Mouse (Mus musculus): ENCODE results near the gene Acad10. TPM values are rescaled to one million over a fixed set of nuclear protein-coding genes. Genes with fewer than 3 reads are reported as not detected.

Gene Acad10
- polyA plus RNA-seq, 1 experiment from 2014 or later, result 1.5 TPM

GRCm38 (mm10) chr5:121593451-121594401 is 66.6 kb downstream of the Acad10 start, which contains the start of gene Aldh2:
Aldh2 (minus strand) TSS chr5:121593824.
- peak within 1 kb of the TSS; percentile 95 for H3K4me2 ChIP-seq (ENCODE audit: low read length)
- H3K4me3 ChIP-seq (replicated peaks; ENCODE audit: low read length), result peak within 1 kb of the TSS; percentile 58
- no peaks in the 10 kb centered on the region for H3K9me3 ChIP-seq (ENCODE audit: control insufficient read depth, low read length)
- 2% methylated on average over 47 of the region's 47 CpGs for WGBS
- ATAC-seq, result peak; percentile 84
- no peaks in the 10 kb centered on the region for H3K36me3 ChIP-seq (ENCODE audit: control insufficient read depth, insufficient read depth)
- H3K9ac ChIP-seq (replicated peaks; ENCODE audit: low read depth, low read length), result peak within 1 kb of the TSS; percentile 63
- peak within 1 kb of the TSS; percentile 43 for H3K27ac ChIP-seq (ENCODE audit: low read length)
- H3K4me1 ChIP-seq (replicated peaks; ENCODE audit: control insufficient read depth, insufficient read depth, low read length), result peaks cover 16% of the 10 kb centered on the region
- no peaks in the 10 kb centered on the region for H3K27me3 ChIP-seq (replicated peaks; ENCODE audit: control insufficient read depth, insufficient read depth, low read length)

- WGBS, result 3% methylated on average over 33 of the region's 33 CpGs
- ATAC-seq, result peak; percentile 64
- no peak overlapping the region; the same call in 1 of the 2 replicates for H3K27ac ChIP-seq (ENCODE audit: low read length)
These were observed 67.4 kb downstream of the Acad10 start for GRCm38 (mm10) chr5:121592816-121593407.

GRCm38 (mm10) chr5:121592064-121592815 is 68.1 kb downstream of the Acad10 start:
- Histone ChIP-seq H3K27ac (ENCODE audit: low read length) (no peak overlapping the region), H3K9ac (replicated peaks; ENCODE audit: low read depth, low read length) (no peak overlapping the region), H3K36me3 (ENCODE audit: control insufficient read depth, insufficient read depth) (no peaks in the 10 kb centered on the region), H3K27me3 (replicated peaks; ENCODE audit: control insufficient read depth, insufficient read depth, low read length) (no peaks in the 10 kb centered on the region), H3K4me2 (ENCODE audit: low read length) (peak overlapping the region; percentile 95), H3K4me1 (replicated peaks; ENCODE audit: control insufficient read depth, insufficient read depth, low read length) (peaks cover 16% of the 10 kb centered on the region), H3K4me3 (replicated peaks; ENCODE audit: low read length) (no peak overlapping the region), H3K9me3 (ENCODE audit: control insufficient read depth, low read length) (no peaks in the 10 kb centered on the region)
- ATAC-seq, result no peak
- WGBS, result 66% methylated on average over 11 of the region's 11 CpGs

More at GRCm38 (mm10) chr5:121592816-121593407, 67.4 kb downstream of the Acad10 start:
- Histone ChIP-seq H3K36me3 (ENCODE audit: control insufficient read depth, insufficient read depth) (no peaks in the 10 kb centered on the region), H3K27me3 (replicated peaks; ENCODE audit: control insufficient read depth, insufficient read depth, low read length) (no peaks in the 10 kb centered on the region), H3K4me3 (replicated peaks; ENCODE audit: low read length) (peak overlapping the region; percentile 58), H3K9me3 (ENCODE audit: control insufficient read depth, low read length) (no peaks in the 10 kb centered on the region), H3K9ac (replicated peaks; ENCODE audit: low read depth, low read length) (peak overlapping the region; percentile 63), H3K4me1 (replicated peaks; ENCODE audit: control insufficient read depth, insufficient read depth, low read length) (peaks cover 16% of the 10 kb centered on the region), H3K4me2 (ENCODE audit: low read length) (peak overlapping the region; percentile 95)

- Histone ChIP-seq H3K36me3 (ENCODE audit: control insufficient read depth, insufficient read depth) (no peaks in the 10 kb centered on the region), H3K27me3 (replicated peaks; ENCODE audit: control insufficient read depth, insufficient read depth, low read length) (no peaks in the 10 kb centered on the region), H3K9ac (replicated peaks; ENCODE audit: low read depth, low read length) (no peak overlapping the region), H3K4me3 (replicated peaks; ENCODE audit: low read length) (no peak overlapping the region), H3K4me2 (ENCODE audit: low read length) (no peak overlapping the region), H3K9me3 (ENCODE audit: control insufficient read depth, low read length) (no peaks in the 10 kb centered on the region), H3K4me1 (replicated peaks; ENCODE audit: control insufficient read depth, insufficient read depth, low read length) (peaks cover 16% of the 10 kb centered on the region), H3K27ac (ENCODE audit: low read length) (no peak overlapping the region)
- ATAC-seq, result no peak
- WGBS, result 75% methylated on average over 11 of the region's 11 CpGs
These were observed 68.8 kb downstream of the Acad10 start for GRCm38 (mm10) chr5:121591417-121592063.

GRCm38 (mm10) chr5:121589928-121590327 is 70.4 kb downstream of the Acad10 start:
- Histone ChIP-seq H3K27ac (ENCODE audit: low read length) (no peak overlapping the region), H3K9ac (replicated peaks; ENCODE audit: low read depth, low read length) (no peak overlapping the region), H3K4me3 (replicated peaks; ENCODE audit: low read length) (no peak overlapping the region), H3K4me1 (replicated peaks; ENCODE audit: control insufficient read depth, insufficient read depth, low read length) (peaks cover 16% of the 10 kb centered on the region), H3K4me2 (ENCODE audit: low read length) (no peak overlapping the region), H3K36me3 (ENCODE audit: control insufficient read depth, insufficient read depth) (no peaks in the 10 kb centered on the region), H3K27me3 (replicated peaks; ENCODE audit: control insufficient read depth, insufficient read depth, low read length) (no peaks in the 10 kb centered on the region), H3K9me3 (ENCODE audit: control insufficient read depth, low read length) (no peaks in the 10 kb centered on the region)
- ATAC-seq, result no peak
- WGBS, result 92% methylated on average over 6 of the region's 6 CpGs

GRCm38 (mm10) chr5:121586400-121587039 is 73.8 kb downstream of the Acad10 start:
- Histone ChIP-seq H3K36me3 (ENCODE audit: control insufficient read depth, insufficient read depth) (no peaks in the 10 kb centered on the region), H3K27me3 (replicated peaks; ENCODE audit: control insufficient read depth, insufficient read depth, low read length) (no peaks in the 10 kb centered on the region), H3K4me2 (ENCODE audit: low read length) (no peak overlapping the region), H3K4me1 (replicated peaks; ENCODE audit: control insufficient read depth, insufficient read depth, low read length) (no peaks in the 10 kb centered on the region), H3K9ac (replicated peaks; ENCODE audit: low read depth, low read length) (no peak overlapping the region), H3K27ac (ENCODE audit: low read length) (no peak overlapping the region), H3K4me3 (replicated peaks; ENCODE audit: low read length) (no peak overlapping the region), H3K9me3 (ENCODE audit: control insufficient read depth, low read length) (no peaks in the 10 kb centered on the region)
- no peak for ATAC-seq
- 77% methylated on average over 6 of the region's 6 CpGs for WGBS

GRCm38 (mm10) chr5:121585699-121586098 is 74.6 kb downstream of the Acad10 start:
- no peak for ATAC-seq
- Histone ChIP-seq H3K4me2 (ENCODE audit: low read length) (no peak overlapping the region), H3K4me1 (replicated peaks; ENCODE audit: control insufficient read depth, insufficient read depth, low read length) (no peaks in the 10 kb centered on the region), H3K4me3 (replicated peaks; ENCODE audit: low read length) (no peak overlapping the region), H3K9me3 (ENCODE audit: control insufficient read depth, low read length) (no peaks in the 10 kb centered on the region), H3K9ac (replicated peaks; ENCODE audit: low read depth, low read length) (no peak overlapping the region), H3K27me3 (replicated peaks; ENCODE audit: control insufficient read depth, insufficient read depth, low read length) (no peaks in the 10 kb centered on the region), H3K27ac (ENCODE audit: low read length) (no peak overlapping the region), H3K36me3 (ENCODE audit: control insufficient read depth, insufficient read depth) (no peaks in the 10 kb centered on the region)
- WGBS, result 82% methylated on average over 5 of the region's 5 CpGs

DNA sequence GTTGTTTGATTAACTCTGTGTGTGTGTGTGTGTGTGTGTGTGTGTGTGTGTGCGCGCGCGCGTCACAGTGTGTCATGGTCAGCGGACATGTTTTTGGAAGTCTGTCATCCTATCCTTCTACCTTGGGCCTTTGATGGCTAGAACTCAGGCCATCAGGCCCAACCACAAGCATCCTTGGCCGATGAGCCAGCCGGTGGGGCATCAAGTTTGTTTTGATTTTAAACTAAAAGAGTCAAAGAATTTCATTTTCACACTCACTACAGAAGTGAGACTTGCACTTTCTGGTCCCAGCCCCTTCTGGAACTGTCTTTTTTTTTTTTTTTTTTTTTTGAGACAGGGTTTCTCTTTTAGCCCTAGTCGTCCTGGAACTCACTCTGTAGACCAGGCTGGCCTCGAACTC is 75.3 kb downstream of the Acad10 start:
- Histone ChIP-seq H3K4me3 (replicated peaks; ENCODE audit: low read length) (no peak overlapping the region), H3K9ac (replicated peaks; ENCODE audit: low read depth, low read length) (no peak overlapping the region), H3K27ac (ENCODE audit: low read length) (no peak overlapping the region), H3K4me2 (ENCODE audit: low read length) (no peak overlapping the region), H3K4me1 (replicated peaks; ENCODE audit: control insufficient read depth, insufficient read depth, low read length) (no peaks in the 10 kb centered on the region), H3K27me3 (replicated peaks; ENCODE audit: control insufficient read depth, insufficient read depth, low read length) (no peaks in the 10 kb centered on the region), H3K36me3 (ENCODE audit: control insufficient read depth, insufficient read depth) (0 out of 2 replicates have a peak, but pooled peaks cover 3% of the 10 kb centered on the region), H3K9me3 (ENCODE audit: control insufficient read depth, low read length) (no peaks in the 10 kb centered on the region)
- ATAC-seq, result no peak
- 96% methylated on average over 10 of the region's 10 CpGs for WGBS
